Mouse (Mus musculus): ENCODE results near the gene P2rx7. TPM values are rescaled to one million over a fixed set of nuclear protein-coding genes. Genes with fewer than 3 reads are reported as not detected.
A peak's percentile ranks its signal among the peaks of the same experiment; 100 is the strongest.
"Not testable (repeated sequence)": the region's sequence is repeated elsewhere in the genome, so short reads cannot be mapped to it uniquely, and the experiment has no call there.

P2rx7 gene
- polyA plus RNA-seq, 1 experiment from 2014 or later = 0.33 TPM

DNA sequence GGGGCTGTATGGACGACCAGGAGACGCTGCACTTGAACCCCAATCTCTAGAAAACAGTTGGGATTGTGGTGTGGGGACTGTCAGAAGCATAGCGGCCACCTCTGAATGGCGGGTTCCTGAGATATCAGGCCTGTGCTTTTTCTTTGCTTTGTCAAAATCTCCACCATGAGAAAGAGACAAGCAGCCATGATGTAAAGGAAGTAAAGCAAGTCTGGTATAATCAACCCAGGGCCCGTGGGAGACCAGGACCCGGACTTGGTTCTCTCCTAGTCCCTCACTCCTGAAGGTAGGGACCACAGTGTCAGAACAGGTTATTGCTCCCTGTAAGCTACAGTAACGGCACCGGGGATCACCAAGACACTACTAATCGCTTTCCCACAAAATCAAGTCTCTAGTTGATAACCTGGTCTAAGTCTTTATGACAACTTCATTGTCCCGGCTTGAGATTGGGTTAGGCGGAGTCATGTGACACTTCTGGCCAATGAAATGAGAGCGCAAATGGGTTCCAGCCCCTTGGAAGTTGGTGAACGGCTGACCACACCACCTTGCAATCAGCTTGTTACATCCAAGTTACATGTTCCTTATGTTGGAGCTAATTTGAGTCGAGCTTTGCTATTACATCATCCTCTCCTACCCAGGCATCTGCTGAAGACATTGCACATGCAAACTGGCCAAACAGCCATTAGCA is 18.0 kb upstream of the P2rx7 start:
- Histone ChIP-seq H3K36me3 (no peaks in the 10 kb centered on the region), H3K27ac (peak overlapping the region; percentile 92), H3K9me3 (no peaks in the 10 kb centered on the region), H3K4me3 (no peak overlapping the region), H3K4me1 (peaks cover 37% of the 10 kb centered on the region), H3K27me3 (ENCODE audit: insufficient read depth, poor library complexity, severe bottlenecking) (no peaks in the 10 kb centered on the region)
- 84% methylated on average over 14 of the region's 14 CpGs for WGBS
- DNase-seq (ENCODE audit: low spot score) = no peak

- 42% methylated on average over 2 of the region's 2 CpGs for WGBS
- Histone ChIP-seq H3K9me3 (no peaks in the 10 kb centered on the region), H3K36me3 (no peaks in the 10 kb centered on the region), H3K4me1 (peaks cover 22% of the 10 kb centered on the region), H3K4me3 (no peak overlapping the region), H3K27ac (peak overlapping the region; percentile 92), H3K27me3 (ENCODE audit: insufficient read depth, poor library complexity, severe bottlenecking) (no peaks in the 10 kb centered on the region)
- peak; percentile 95 for DNase-seq (ENCODE audit: low spot score)
Observed at GRCm38 (mm10) chr5:122627243-122627642, 16.5 kb upstream of the P2rx7 start.

DNA sequence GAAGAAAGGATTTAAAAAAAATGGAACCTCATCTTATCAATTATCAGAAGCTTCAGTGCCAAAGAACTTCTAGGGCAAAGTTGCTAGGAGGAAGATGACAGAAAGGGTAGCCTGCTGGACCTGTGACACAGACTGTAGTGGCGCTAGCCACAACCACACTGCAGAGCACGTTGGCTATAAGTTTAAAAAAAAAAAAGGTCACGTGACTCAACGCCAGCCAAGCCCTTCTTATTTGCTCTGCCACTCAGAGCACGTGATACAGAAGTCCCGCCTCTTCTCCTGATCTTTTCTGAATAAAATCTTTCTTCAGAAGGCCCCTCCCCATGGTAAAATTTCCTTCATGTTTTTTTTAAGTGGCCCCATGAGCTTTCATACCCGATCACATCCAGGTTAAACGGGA is 8.5 kb upstream of the P2rx7 start:
- H3K36me3 ChIP-seq = no peaks in the 10 kb centered on the region
- H3K4me3 ChIP-seq = no peak overlapping the region
- H3K27ac ChIP-seq = no peak overlapping the region
- DNase-seq (ENCODE audit: low spot score) = no peak
- peaks cover 16% of the 10 kb centered on the region for H3K4me1 ChIP-seq
- H3K9me3 ChIP-seq = no peaks in the 10 kb centered on the region
- no peaks in the 10 kb centered on the region for H3K27me3 ChIP-seq (ENCODE audit: insufficient read depth, poor library complexity, severe bottlenecking)
- WGBS = 78% methylated on average over 8 of the region's 8 CpGs

DNA sequence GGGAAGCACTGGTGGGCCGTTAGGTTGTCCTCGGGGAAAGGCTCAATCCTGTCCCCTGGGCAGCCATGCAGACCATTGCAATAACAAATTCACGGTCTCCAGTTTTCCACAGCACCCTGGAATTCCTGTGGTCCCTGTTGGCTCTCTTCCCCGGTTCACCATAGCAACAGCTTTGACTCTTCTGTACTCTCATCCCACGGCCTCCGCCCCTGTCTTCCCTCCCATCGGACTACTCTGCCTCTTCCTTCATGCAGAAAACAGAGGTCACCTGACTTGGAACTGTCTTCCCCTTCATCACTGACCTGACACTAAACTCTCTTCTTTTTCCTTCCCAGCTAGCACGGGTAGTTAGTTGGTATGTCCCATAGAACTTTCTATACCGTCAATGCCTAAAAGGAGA is 7.4 kb upstream of the P2rx7 start:
- no peaks in the 10 kb centered on the region for H3K9me3 ChIP-seq
- H3K27ac ChIP-seq = no peak overlapping the region
- no peak for DNase-seq (ENCODE audit: low spot score)
- H3K27me3 ChIP-seq (ENCODE audit: insufficient read depth, poor library complexity, severe bottlenecking) = no peaks in the 10 kb centered on the region
- peaks cover 16% of the 10 kb centered on the region for H3K4me1 ChIP-seq
- no peak overlapping the region for H3K4me3 ChIP-seq
- H3K36me3 ChIP-seq = no peaks in the 10 kb centered on the region
- 81% methylated on average over 9 of the region's 9 CpGs for WGBS

- H3K4me1 ChIP-seq = peaks cover 16% of the 10 kb centered on the region
- peak overlapping the region; percentile 17; the same call in 1 of the 2 replicates for H3K27ac ChIP-seq
- no peaks in the 10 kb centered on the region for H3K9me3 ChIP-seq
- DNase-seq (ENCODE audit: low spot score) = peak; percentile 81
- H3K4me3 ChIP-seq = peak overlapping the region; percentile 48
- H3K27me3 ChIP-seq (ENCODE audit: insufficient read depth, poor library complexity, severe bottlenecking) = no peaks in the 10 kb centered on the region
- H3K36me3 ChIP-seq = no peaks in the 10 kb centered on the region
- WGBS = 40% methylated on average over 16 of the region's 16 CpGs
Observed at GRCm38 (mm10) chr5:122636958-122637357, 6.8 kb upstream of the P2rx7 start.

GRCm38 (mm10) chr5:122638296-122638695 is 5.4 kb upstream of the P2rx7 start:
- DNase-seq (ENCODE audit: low spot score) = no peak
- peaks cover 16% of the 10 kb centered on the region for H3K4me1 ChIP-seq
- no peaks in the 10 kb centered on the region for H3K27me3 ChIP-seq (ENCODE audit: insufficient read depth, poor library complexity, severe bottlenecking)
- no peaks in the 10 kb centered on the region for H3K36me3 ChIP-seq
- 0 out of 2 replicates have a peak overlapping the region, but pooled peaks have one; percentile 17 for H3K27ac ChIP-seq
- WGBS = 48% methylated on average over 2 of the region's 2 CpGs
- H3K9me3 ChIP-seq = no peaks in the 10 kb centered on the region
- no peak overlapping the region for H3K4me3 ChIP-seq

- 91% methylated on average over 4 of the region's 4 CpGs for whole genome bisulfite sequencing
- Histone ChIP-seq H3K4me3 (no peak overlapping the region), H3K27me3 (ENCODE audit: insufficient read depth, poor library complexity, severe bottlenecking) (no peaks in the 10 kb centered on the region), H3K4me1 (peaks cover 26% of the 10 kb centered on the region), H3K9me3 (no peaks in the 10 kb centered on the region), H3K36me3 (no peaks in the 10 kb centered on the region), H3K27ac (no peak overlapping the region)
- no peak for DNase-seq (ENCODE audit: low spot score)
Observed at GRCm38 (mm10) chr5:122639517-122639916, 4.2 kb upstream of the P2rx7 start.

DNA sequence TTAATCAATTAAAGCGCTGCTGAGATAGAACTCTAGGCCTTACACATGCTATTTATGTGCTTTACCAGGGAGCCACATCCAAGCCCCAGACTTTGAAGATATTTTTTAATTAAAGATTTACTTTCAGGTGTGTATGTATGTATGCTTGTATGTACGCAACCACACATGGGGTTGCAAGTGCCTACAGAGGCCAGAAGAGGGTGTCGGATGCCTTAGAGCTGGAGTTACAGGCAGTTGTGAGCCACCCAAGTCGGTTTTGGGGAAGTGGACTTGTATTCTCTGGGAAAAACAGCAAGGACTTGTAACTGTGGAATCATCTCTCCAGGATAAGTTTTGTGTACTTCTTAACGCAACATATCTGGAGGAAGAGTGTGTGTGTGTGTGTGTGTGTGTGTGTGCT is 3.7 kb upstream of the P2rx7 start:
- WGBS = 89% methylated on average over 5 of the region's 5 CpGs
- H3K4me1 ChIP-seq = peaks cover 26% of the 10 kb centered on the region
- no peak for DNase-seq (ENCODE audit: low spot score)

GRCm38 (mm10) chr5:122644111-122644607 is 448 bp downstream of the P2rx7 start:
- Histone ChIP-seq H3K4me1 (peaks cover 26% of the 10 kb centered on the region), H3K9me3 (no peaks in the 10 kb centered on the region), H3K4me3 (no peak overlapping the region), H3K27ac (0 out of 2 replicates have a peak overlapping the region, but pooled peaks have one; percentile 17), H3K36me3 (0 out of 2 replicates have a peak, but pooled peaks cover 3% of the 10 kb centered on the region), H3K27me3 (ENCODE audit: insufficient read depth, poor library complexity, severe bottlenecking) (no peaks in the 10 kb centered on the region)
- no peak for DNase-seq (ENCODE audit: low spot score)
- WGBS = 66% methylated on average over 15 of the region's 15 CpGs

More for the DNA sequence above, 3.7 kb upstream of the P2rx7 start:
- Histone ChIP-seq H3K27ac (no peak overlapping the region), H3K36me3 (no peaks in the 10 kb centered on the region), H3K27me3 (ENCODE audit: insufficient read depth, poor library complexity, severe bottlenecking) (no peaks in the 10 kb centered on the region), H3K9me3 (no peaks in the 10 kb centered on the region), H3K4me3 (no peak overlapping the region)

- Histone ChIP-seq H3K4me3 (no peak overlapping the region), H3K27ac (no peak overlapping the region), H3K4me1 (peaks cover 30% of the 10 kb centered on the region), H3K9me3 (no peaks in the 10 kb centered on the region), H3K27me3 (ENCODE audit: insufficient read depth, poor library complexity, severe bottlenecking) (no peaks in the 10 kb centered on the region), H3K36me3 (0 out of 2 replicates have a peak, but pooled peaks cover 3% of the 10 kb centered on the region)
- 48% methylated on average over 6 of the region's 6 CpGs for WGBS
- no peak for DNase-seq (ENCODE audit: low spot score)
Observed at GRCm38 (mm10) chr5:122645290-122645689, 1.6 kb downstream of the P2rx7 start.

- 77% methylated on average over 11 of the region's 11 CpGs for WGBS
Observed at GRCm38 (mm10) chr5:122646050-122646449, 2.3 kb downstream of the P2rx7 start.

GRCm38 (mm10) chr5:122647256-122647924 is 3.7 kb downstream of the P2rx7 start:
- Histone ChIP-seq H3K9me3 (no peaks in the 10 kb centered on the region), H3K27me3 (ENCODE audit: insufficient read depth, poor library complexity, severe bottlenecking) (no peaks in the 10 kb centered on the region), H3K4me1 (peaks cover 37% of the 10 kb centered on the region), H3K27ac (no peak overlapping the region), H3K4me3 (no peak overlapping the region), H3K36me3 (0 out of 2 replicates have a peak, but pooled peaks cover 3% of the 10 kb centered on the region)
- DNase-seq (ENCODE audit: low spot score) = no peak
- WGBS = 64% methylated on average over 9 of the region's 9 CpGs

More at GRCm38 (mm10) chr5:122646050-122646449, 2.3 kb downstream of the P2rx7 start:
- peaks cover 30% of the 10 kb centered on the region for H3K4me1 ChIP-seq
- 0 out of 2 replicates have a peak, but pooled peaks cover 3% of the 10 kb centered on the region for H3K36me3 ChIP-seq
- no peak overlapping the region for H3K27ac ChIP-seq
- DNase-seq (ENCODE audit: low spot score) = no peak
- no peaks in the 10 kb centered on the region for H3K27me3 ChIP-seq (ENCODE audit: insufficient read depth, poor library complexity, severe bottlenecking)
- H3K9me3 ChIP-seq = no peaks in the 10 kb centered on the region
- no peak overlapping the region for H3K4me3 ChIP-seq

GRCm38 (mm10) chr5:122647952-122648374 is 4.3 kb downstream of the P2rx7 start:
- DNase-seq (ENCODE audit: low spot score); H3K4me3 ChIP-seq; H3K9me3 ChIP-seq; H3K27me3 ChIP-seq (ENCODE audit: insufficient read depth, poor library complexity, severe bottlenecking); H3K27ac ChIP-seq; H3K36me3 ChIP-seq: not testable (repeated sequence)
- WGBS = 87% methylated on average over 14 of the region's 14 CpGs
- peaks cover 43% of the 10 kb centered on the region for H3K4me1 ChIP-seq

All from heart, embryonic 10.5 days (tissue).